Mouse (Mus musculus) stomach, embryonic 14.5 days (tissue): ENCODE results near the gene Timm23. TPM values are rescaled to one million over a fixed set of nuclear protein-coding genes. Genes with fewer than 3 reads are reported as not detected.
A peak's percentile ranks its signal among the peaks of the same experiment; 100 is the strongest.

ENCODE experiments used
- ATAC-seq: fragments of 200-750 bp; cut with Nextera tagmentation; 2 replicates; pipeline ENCODE4 v1.8.0; 2017; ENCODE audit warnings: low read depth, moderate TSS enrichment; ENCODE audit not compliant: insufficient number of reproducible peaks, insufficient read depth, low FRiP score
- H3K27ac ChIP-seq: fragments of 300-500 bp; sonication (generic); 2 replicates; pipeline ENCODE4 v1.5.1; 2014; ENCODE audit warnings: mild to moderate bottlenecking, low read length, moderate library complexity, mixed read lengths
- H3K27me3 ChIP-seq: fragments of 300-500 bp; sonication (generic); 2 replicates; pipeline ENCODE4 v1.6.1; 2014; ENCODE audit warnings: low read length, control low read depth, mixed read lengths; ENCODE audit not compliant: control insufficient read depth, insufficient read depth
- H3K36me3 ChIP-seq: fragments of 300-500 bp; sonication (generic); 2 replicates; pipeline ENCODE4 v1.6.1; 2014; ENCODE audit warnings: mild to moderate bottlenecking, control low read depth, low read length, moderate library complexity, mixed read lengths; ENCODE audit not compliant: control insufficient read depth, insufficient read depth
- H3K4me1 ChIP-seq: fragments of 300-500 bp; sonication (generic); 2 replicates; pipeline ENCODE4 v1.6.1; 2014; ENCODE audit warnings: low read length, control low read depth, mixed read lengths; ENCODE audit not compliant: control insufficient read depth, insufficient read depth
- H3K4me2 ChIP-seq: fragments of 300-500 bp; sonication (generic); replicated peaks from 2 replicates; pipeline ENCODE4 v1.6.1; 2014; ENCODE audit warnings: low read depth, low read length, control low read depth
- H3K4me3 ChIP-seq: fragments of 300-500 bp; sonication (generic); 2 replicates; pipeline ENCODE4 v1.5.1; 2014; ENCODE audit warnings: low read depth, low read length, control low read depth
- H3K9ac ChIP-seq: fragments of 300-500 bp; sonication (generic); replicated peaks from 2 replicates; pipeline ENCODE4 v1.6.1; 2014; ENCODE audit warnings: low read depth, mild to moderate bottlenecking, control low read depth, low read length, moderate library complexity, mixed read lengths
- H3K9me3 ChIP-seq: fragments of 300-500 bp; sonication (generic); 2 replicates; pipeline ENCODE4 v1.6.1; 2016; ENCODE audit warnings: low read depth, low read length, control low read depth; ENCODE audit not compliant: control insufficient read depth
- WGBS: fragments of 180-500 bp; shearing (Covaris S2); extraction: QIAGEN DNeasy Blood & Tissue Kit; methylation state at CpG from one replicate; pipeline ENCODE4 v1.1.7; 2014; 5-methylcytosine and 5-hydroxymethylcytosine counted together
- polyA plus RNA-seq: library from polyadenylated mRNA; unstranded; fragments of >200 nt; fragmentation: Nextera tagmentation; extraction: Ambion mirVana; gene quantifications from 2 replicates; pipeline ENCODE4 v1.2.1, GENCODE M21; 2014

The Timm23 gene
- polyA plus RNA-seq, 1 experiment from 2014 or later, result 256 TPM

- no peak overlapping the region for H3K27ac ChIP-seq
- no peak overlapping the region for H3K4me3 ChIP-seq
- no peaks in the 10 kb centered on the region for H3K36me3 ChIP-seq
- no peak for ATAC-seq
- no peak overlapping the region for H3K4me2 ChIP-seq
- peaks cover 16% of the 10 kb centered on the region for H3K4me1 ChIP-seq
- H3K9ac ChIP-seq, result no peak overlapping the region
- WGBS, result 89% methylated on average over 11 of the region's 11 CpGs
- no peaks in the 10 kb centered on the region for H3K27me3 ChIP-seq
- H3K9me3 ChIP-seq, result no peaks in the 10 kb centered on the region
Observed at GRCm38 (mm10) chr14:32163203-32163888, 38.4 kb downstream of the Timm23 start.

GRCm38 (mm10) chr14:32162231-32162630 lies 39.5 kb downstream of the Timm23 start:
- Histone ChIP-seq H3K9me3 (no peaks in the 10 kb centered on the region), H3K36me3 (no peaks in the 10 kb centered on the region), H3K9ac (no peak overlapping the region), H3K4me3 (no peak overlapping the region), H3K4me2 (no peak overlapping the region), H3K27me3 (no peaks in the 10 kb centered on the region), H3K27ac (no peak overlapping the region), H3K4me1 (peaks cover 16% of the 10 kb centered on the region)
- ATAC-seq, result no peak
- WGBS, result 90% methylated on average over 5 of the region's 5 CpGs

GRCm38 (mm10) chr14:32161090-32161885 lies 40.4 kb downstream of the Timm23 start:
- no peaks in the 10 kb centered on the region for H3K27me3 ChIP-seq
- no peak overlapping the region for H3K27ac ChIP-seq
- peaks cover 16% of the 10 kb centered on the region for H3K4me1 ChIP-seq
- no peak for ATAC-seq
- H3K9me3 ChIP-seq, result no peaks in the 10 kb centered on the region
- no peaks in the 10 kb centered on the region for H3K36me3 ChIP-seq
- H3K9ac ChIP-seq, result no peak overlapping the region
- peak overlapping the region; percentile 88 for H3K4me2 ChIP-seq
- peak overlapping the region; percentile 68; the same call in 1 of the 2 replicates for H3K4me3 ChIP-seq
- 77% methylated on average over 12 of the region's 12 CpGs for WGBS

GRCm38 (mm10) chr14:32160563-32160962 lies 41.1 kb downstream of the Timm23 start:
- no peaks in the 10 kb centered on the region for H3K9me3 ChIP-seq
- no peaks in the 10 kb centered on the region for H3K27me3 ChIP-seq
- peaks cover 16% of the 10 kb centered on the region for H3K4me1 ChIP-seq
- H3K4me2 ChIP-seq, result peak overlapping the region; percentile 88
- H3K4me3 ChIP-seq, result peak overlapping the region; percentile 68
- no peak for ATAC-seq
- peak overlapping the region; percentile 86 for H3K9ac ChIP-seq
- 28% methylated on average over 7 of the region's 7 CpGs for WGBS
- H3K36me3 ChIP-seq, result no peaks in the 10 kb centered on the region
- H3K27ac ChIP-seq, result peak overlapping the region; percentile 70

- no peaks in the 10 kb centered on the region for H3K36me3 ChIP-seq
- peak; percentile 93 for ATAC-seq
- no peaks in the 10 kb centered on the region for H3K27me3 ChIP-seq
- H3K9me3 ChIP-seq, result no peaks in the 10 kb centered on the region
- WGBS, result under 1% methylated on average over 40 of the region's 40 CpGs
- H3K27ac ChIP-seq, result peak within 1 kb of the TSS; percentile 70
- H3K4me1 ChIP-seq, result peaks cover 12% of the 10 kb centered on the region
- peak within 1 kb of the TSS; percentile 68 for H3K4me3 ChIP-seq
- peak within 1 kb of the TSS; percentile 88 for H3K4me2 ChIP-seq
- H3K9ac ChIP-seq, result peak within 1 kb of the TSS; percentile 86
Observed at GRCm38 (mm10) chr14:32159690-32160246, 41.9 kb downstream of the Timm23 start, which contains the start of gene Ncoa4. Gene Ncoa4, plus strand, starts transcription at chr14:32159865.

- H3K36me3 ChIP-seq, result no peaks in the 10 kb centered on the region
- H3K9me3 ChIP-seq, result no peaks in the 10 kb centered on the region
- H3K4me2 ChIP-seq, result peak overlapping the region; percentile 88
- H3K4me3 ChIP-seq, result peak overlapping the region; percentile 68
- H3K27ac ChIP-seq, result peak overlapping the region; percentile 58; the same call in 1 of the 2 replicates
- ATAC-seq, result no peak
- no peaks in the 10 kb centered on the region for H3K27me3 ChIP-seq
- WGBS, result 45% methylated on average over 4 of the region's 4 CpGs
- peaks cover 11% of the 10 kb centered on the region for H3K4me1 ChIP-seq
- H3K9ac ChIP-seq, result no peak overlapping the region; the same call in 1 of the 2 replicates
Observed at GRCm38 (mm10) chr14:32159150-32159670, 42.5 kb downstream of the Timm23 start.

GRCm38 (mm10) chr14:32154758-32155157 lies 46.9 kb downstream of the Timm23 start:
- Histone ChIP-seq H3K4me2 (no peak overlapping the region), H3K36me3 (no peaks in the 10 kb centered on the region), H3K27me3 (no peaks in the 10 kb centered on the region), H3K4me3 (no peak overlapping the region), H3K27ac (no peak overlapping the region), H3K4me1 (no peaks in the 10 kb centered on the region), H3K9ac (no peak overlapping the region), H3K9me3 (no peaks in the 10 kb centered on the region)
- WGBS, result 87% methylated on average over 6 of the region's 6 CpGs
- ATAC-seq, result no peak

- Histone ChIP-seq H3K36me3 (no peaks in the 10 kb centered on the region), H3K4me3 (no peak overlapping the region), H3K27ac (no peak overlapping the region), H3K4me1 (no peaks in the 10 kb centered on the region), H3K9me3 (0 out of 2 replicates have a peak, but pooled peaks cover under 1% of the 10 kb centered on the region), H3K27me3 (no peaks in the 10 kb centered on the region), H3K9ac (no peak overlapping the region), H3K4me2 (no peak overlapping the region)
- ATAC-seq, result no peak
- WGBS, result 100% methylated on average over 2 of the region's 2 CpGs
Observed at GRCm38 (mm10) chr14:32153156-32153555, 48.5 kb downstream of the Timm23 start.
